In the genomic region with DNA sequence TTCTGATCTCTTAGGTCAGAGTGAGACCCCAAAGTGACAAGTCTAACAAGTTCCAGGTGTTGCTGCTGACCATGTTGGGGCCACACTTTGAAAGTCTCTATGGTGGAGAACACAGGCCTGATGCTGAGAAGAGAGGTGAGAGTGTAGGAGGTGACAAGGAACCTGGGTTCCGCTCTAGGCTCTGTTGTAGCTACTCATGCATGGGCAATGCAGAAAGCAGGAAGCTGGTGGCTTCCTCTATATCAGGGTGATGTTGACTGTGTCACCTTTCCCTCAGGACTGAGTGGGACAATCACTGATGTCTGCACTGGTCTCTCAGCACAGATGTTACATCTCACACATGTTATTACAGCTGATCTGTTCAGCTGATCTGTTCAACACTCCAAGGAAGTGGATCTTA, we compare ENCODE assay signal across 23 mouse cellular contexts. TPM values are rescaled to one million over a fixed set of nuclear protein-coding genes. Genes with fewer than 3 reads are reported as not detected.
DNase-seq lines count a peak whose midpoint lies in the region; ATAC-seq and TF ChIP-seq lines count a peak whose summit lies in the region.
"Had no signal": no experiment of that assay in that cellular context is flagged by ENCODE, and none has a peak within 500 bp of the region (broad histone marks: within the 10 kb centered on the region; RNA-seq: fewer than 3 reads in every experiment).

No protein-coding gene starts in this region.

- no peak for TF ChIP-seq POLR2A in cerebellum, adult 2 months (IDR thresholded peaks at IDR 0.05; ENCODE audit: borderline replicate concordance, insufficient read depth, low read length)

- 77% methylated on average over 1 of the region's 1 CpGs for WGBS in kidney, embryonic 15.5 days
- WGBS in cerebellum, adult 2 months, result 100% methylated on average over 1 of the region's 1 CpGs

- peaks cover 26% of the 10 kb centered on the region for H3K4me1 ChIP-seq in kidney, embryonic 15.5 days
- H3K4me1 ChIP-seq in cerebellum, adult 2 months (ENCODE audit: control insufficient read depth, insufficient read depth, low read length), result no peaks in the 10 kb centered on the region
- H3K4me1 ChIP-seq: forebrain, embryonic 15.5 days; hindbrain, embryonic 12.5 days; intestine, embryonic 15.5 days; midbrain, embryonic 10.5 days; neural tube, embryonic 13.5 days had no signal

- no peaks in the 10 kb centered on the region for H3K27me3 ChIP-seq in kidney, embryonic 15.5 days
- no peaks in the 10 kb centered on the region for H3K27me3 ChIP-seq in cerebellum, adult 2 months (ENCODE audit: control insufficient read depth, insufficient read depth, low read length)
- H3K27me3 ChIP-seq: embryonic facial prominence, embryonic 13.5 days; forebrain, embryonic 15.5 days; hindbrain, embryonic 12.5 days; intestine, embryonic 15.5 days; neural tube, embryonic 13.5 days; Patski had no signal

- H3K9me3 ChIP-seq in kidney, embryonic 15.5 days (replicated peaks), result no peaks in the 10 kb centered on the region
- H3K9me3 ChIP-seq: embryonic facial prominence, embryonic 13.5 days; forebrain, embryonic 15.5 days; heart, embryonic 10.5 days; hindbrain, embryonic 12.5 days; intestine, embryonic 15.5 days; midbrain, embryonic 10.5 days; neural tube, embryonic 13.5 days had no signal

- no peak overlapping the region for H3K4me2 ChIP-seq in kidney, embryonic 15.5 days
- H3K4me2 ChIP-seq: embryonic facial prominence, embryonic 13.5 days; forebrain, embryonic 15.5 days; hindbrain, embryonic 12.5 days; intestine, embryonic 15.5 days; neural tube, embryonic 13.5 days had no signal

- H3K27ac ChIP-seq in kidney, embryonic 15.5 days, result 0 out of 2 replicates have a peak overlapping the region, but pooled peaks have one; percentile 35
- H3K27ac ChIP-seq in cerebellum, adult 2 months (ENCODE audit: insufficient read depth, low read length), result no peak overlapping the region
- H3K27ac ChIP-seq: embryonic facial prominence, embryonic 13.5 days; forebrain, embryonic 15.5 days; heart, embryonic 10.5 days; hindbrain, embryonic 12.5 days; intestine, embryonic 15.5 days; midbrain, embryonic 10.5 days; neural tube, embryonic 13.5 days had no signal

- ATAC-seq in kidney, embryonic 15.5 days (replicated peaks; ENCODE audit: low FRiP score), result no peak; the same call in 1 of the 2 replicates
- ATAC-seq in megakaryocyte, adult 5-6 weeks (ENCODE audit: poor library complexity, severe bottlenecking), result peak; percentile 43; the same call in 1 of the 2 replicates
- ATAC-seq: forebrain, embryonic 15.5 days; Patski had no signal

- DNase-seq in kidney, adult 9 months, result no peak
- DNase-seq in spleen, postnatal 36 days (ENCODE audit: low spot score in 2 of 2), result peak; percentile 70 to 73
- DNase-seq in spleen, postnatal 4 days (ENCODE audit: low spot score in 2 of 2), result no peak
- no peak for DNase-seq in adrenal gland, postnatal 10 days
- DNase-seq in cerebellum, adult 2 months, result no peak
- DNase-seq in yolk sac, embryonic 10.5 days (ENCODE audit: low spot score), result no peak
- DNase-seq: adrenal gland, adult 8-10 months; cerebellum, adult 9-11 months; gastrocnemius, postnatal 36 days; lung, adult 2 months; lung, postnatal 4 days; thymus, postnatal 36 days had no signal

- H3K9ac ChIP-seq in kidney, embryonic 15.5 days, result no peak overlapping the region
- H3K9ac ChIP-seq: embryonic facial prominence, embryonic 13.5 days; forebrain, embryonic 15.5 days; hindbrain, embryonic 12.5 days; intestine, embryonic 15.5 days; neural tube, embryonic 13.5 days had no signal

- no peaks in the 10 kb centered on the region for H3K36me3 ChIP-seq in kidney, embryonic 15.5 days
- H3K36me3 ChIP-seq: embryonic facial prominence, embryonic 13.5 days; forebrain, embryonic 15.5 days; heart, embryonic 10.5 days; hindbrain, embryonic 12.5 days; intestine, embryonic 15.5 days; midbrain, embryonic 10.5 days; neural tube, embryonic 13.5 days had no signal

- TF ChIP-seq CTCF in cerebellum, adult 2 months (IDR thresholded peaks at IDR 0.05; ENCODE audit: borderline replicate concordance, insufficient read depth, low read depth, low read length), result no peak

- no peak overlapping the region for H3K4me3 ChIP-seq in kidney, embryonic 15.5 days (replicated peaks)
- no peak overlapping the region for H3K4me3 ChIP-seq in cerebellum, adult 2 months (replicated peaks; ENCODE audit: insufficient read depth, low read depth, low read length)
- H3K4me3 ChIP-seq: embryonic facial prominence, embryonic 13.5 days; forebrain, embryonic 15.5 days; heart, embryonic 10.5 days; hindbrain, embryonic 12.5 days; intestine, embryonic 15.5 days; midbrain, embryonic 10.5 days; neural tube, embryonic 13.5 days had no signal

RNA-seq across cellular contexts. Expression of a gene that starts 57.8 kb away (rescaled TPM):
- 0.80 and 1.1 TPM in 2 replicates for polyA plus RNA-seq in kidney, embryonic 15.5 days (2015; fragmentation: Nextera tagmentation; extraction: Ambion mirVana)
- total RNA-seq in megakaryocyte, adult 5-6 weeks (2015), result 0.36 TPM in 1 of 2 replicates, not detected in the other
- not detected in 2 replicates for total RNA-seq in megakaryocyte, adult 5-6 weeks (2017)
- total RNA-seq in adrenal gland, postnatal 10 days (2021), result 10 to 100 TPM; 26.4 to 55.7 TPM
- 0.08 TPM in 1 of 2 replicates, not detected in the other for polyA plus RNA-seq in cerebellum, adult 2 months (2012; rRNA removed)
- total RNA-seq: gastrocnemius, postnatal 36 days; midbrain, postnatal 0 days had no signal
- polyA plus RNA-seq: forebrain, embryonic 15.5 days; midbrain, embryonic 10.5 days; midbrain, postnatal 0 days had no signal

Comparison
In these comparisons a context has a peak if more than half of its experiments do, and no peak if none do; other contexts are left out.
1. DNase-seq: peak in spleen, postnatal 36 days (2 of 2); none in kidney, adult 9 months (single experiment), spleen, postnatal 4 days (0 of 2), adrenal gland, postnatal 10 days (single experiment), cerebellum, adult 2 months (0 of 2) and yolk sac, embryonic 10.5 days (single experiment).
2. RNA of a gene that starts 57.8 kb away (total RNA-seq): 26.4 to 55.7 TPM in adrenal gland, postnatal 10 days; 0.36 TPM in megakaryocyte, adult 5-6 weeks; every median in the first group is over 10 times any median in the second.